Mouse (Mus musculus) bone marrow, adult 2 months (tissue): ENCODE data around the gene Ipo13.

ENCODE experiments used
- CTCF ChIP-seq: fragments of 200-500 bp; IDR thresholded peaks from 2 replicates; pipeline ENCODE4 v1.5.1; 2011; ENCODE audit warnings: low read length, control low read depth; ENCODE audit not compliant: control insufficient read depth, insufficient read depth
- POLR2A ChIP-seq: fragments of 200-500 bp; IDR thresholded peaks from 2 replicates; pipeline ENCODE4 v1.6.1; 2011; ENCODE audit warnings: low read depth, mild to moderate bottlenecking, control low read depth, low read length, borderline replicate concordance; ENCODE audit not compliant: control insufficient read depth

DNA sequence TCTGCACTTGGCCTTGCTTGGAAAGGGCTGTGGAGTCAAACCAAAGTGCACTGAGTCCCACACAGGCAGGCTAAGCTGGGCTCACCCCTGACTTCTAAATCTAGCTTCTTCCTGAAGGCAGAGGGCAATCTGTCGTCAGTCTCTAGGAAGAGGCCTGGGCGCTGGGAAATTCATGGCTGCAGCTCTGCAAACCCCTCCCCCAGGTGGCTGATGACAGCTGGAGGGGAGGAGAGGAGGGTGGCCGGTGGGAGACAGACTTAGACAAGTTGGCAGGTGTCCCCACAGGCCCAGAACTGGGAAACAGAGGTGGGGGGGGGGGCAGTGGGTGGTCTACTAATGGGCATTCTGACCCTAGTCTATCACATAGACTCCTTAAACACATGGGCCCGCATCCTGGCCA lies 42.7 kb upstream of the Ipo13 start:
- TF ChIP-seq POLR2A = no peak
- no peak for TF ChIP-seq CTCF
